Mouse (Mus musculus): ENCODE measurements around the gene Nap1l3. TPM values are rescaled to one million over a fixed set of nuclear protein-coding genes. Genes with fewer than 3 reads are reported as not detected.

The Nap1l3 gene
- 4.1 and 4.4 TPM in 2 replicates for polyA plus RNA-seq (2015; fragmentation: Nextera tagmentation; extraction: Ambion mirVana)

GRCm38 (mm10) chrX:122396781-122397581 lies at the start of gene Nap1l3:
TSS of gene Nap1l3 (minus strand) at chrX:122397401.
- H3K9me3 ChIP-seq = no peaks in the 10 kb centered on the region
- H3K36me3 ChIP-seq = no peaks in the 10 kb centered on the region
- peak; percentile 86 for ATAC-seq (ENCODE audit: insufficient number of reproducible peaks, low FRiP score, low TSS enrichment, low read depth)
- H3K27ac ChIP-seq = no peak within 1 kb of the TSS
- H3K4me3 ChIP-seq = peak within 1 kb of the TSS; percentile 54
- WGBS = 7% methylated on average over 35 of the region's 39 CpGs
- no peak within 1 kb of the TSS for H3K9ac ChIP-seq
- H3K4me2 ChIP-seq = peak within 1 kb of the TSS; percentile 47
- H3K4me1 ChIP-seq = no peaks in the 10 kb centered on the region
- no peaks in the 10 kb centered on the region for H3K27me3 ChIP-seq

- no peaks in the 10 kb centered on the region for H3K4me1 ChIP-seq
- no peak overlapping the region for H3K27ac ChIP-seq
- no peaks in the 10 kb centered on the region for H3K36me3 ChIP-seq
- H3K9ac ChIP-seq = no peak overlapping the region
- WGBS = 24% methylated on average over 8 of the region's 8 CpGs
- no peaks in the 10 kb centered on the region for H3K9me3 ChIP-seq
- peak overlapping the region; percentile 47 for H3K4me2 ChIP-seq
- no peak for ATAC-seq (ENCODE audit: insufficient number of reproducible peaks, low FRiP score, low TSS enrichment, low read depth)
- peak overlapping the region; percentile 54 for H3K4me3 ChIP-seq
- no peaks in the 10 kb centered on the region for H3K27me3 ChIP-seq
Measured at GRCm38 (mm10) chrX:122397652-122398051, 451 bp upstream of the Nap1l3 start.

Data from limb, embryonic 15.5 days (tissue).